Mouse (Mus musculus) forebrain, embryonic 14.5 days (tissue): ENCODE measurements around the gene Snap29. TPM values are rescaled to one million over a fixed set of nuclear protein-coding genes. Genes with fewer than 3 reads are reported as not detected.

Source experiments
- polyA plus RNA-seq: library from polyadenylated mRNA; unstranded; fragments of >200 nt; fragmentation: Nextera tagmentation; extraction: Ambion mirVana; gene quantifications from 2 replicates; pipeline ENCODE4 v1.2.1, GENCODE M21; 2014

Snap29 gene
- polyA plus RNA-seq, 1 experiment from 2014 or later, result 11.1 TPM

Other genes starting within 250 kb of the Snap29 start
- gene Ube2l3, start 203.3 kb upstream of the Snap29 start, polyA plus RNA-seq, result 317 and 319 TPM in 2 replicates
- 1.1 and 1.2 TPM in 2 replicates for gene Rimbp3, start 197.4 kb upstream of the Snap29 start, polyA plus RNA-seq
- gene Hic2, start 172.4 kb upstream of the Snap29 start, polyA plus RNA-seq, result 2.9 and 4.2 TPM in 2 replicates
- gene Tmem191c, start 129.9 kb upstream of the Snap29 start, polyA plus RNA-seq, result 6.6 and 12.4 TPM in 2 replicates
- gene Serpind1, start 74.6 kb upstream of the Snap29 start, polyA plus RNA-seq, result 1.4 and 3.1 TPM in 2 replicates
- gene Pi4ka, start 328 bp downstream of the Snap29 start, polyA plus RNA-seq, result 49.6 and 51.0 TPM in 2 replicates
- gene Crkl, start 46.0 kb downstream of the Snap29 start, polyA plus RNA-seq, result 79.4 and 107 TPM in 2 replicates
- gene Aifm3, start 83.6 kb downstream of the Snap29 start, polyA plus RNA-seq, result 7.0 and 8.5 TPM in 2 replicates
- 87.6 and 91.9 TPM in 2 replicates for gene Lztr1, start 102.7 kb downstream of the Snap29 start, polyA plus RNA-seq
- gene Thap7, start 125.2 kb downstream of the Snap29 start, polyA plus RNA-seq, result 60.9 and 61.6 TPM in 2 replicates
- 0.62 and 1.1 TPM in 2 replicates for gene Lrrc74b, start 155.3 kb downstream of the Snap29 start, polyA plus RNA-seq
- gene P2rx6, start 155.9 kb downstream of the Snap29 start, polyA plus RNA-seq, result 1.1 and 1.3 TPM in 2 replicates
- gene Slc7a4, start 177.2 kb downstream of the Snap29 start, polyA plus RNA-seq, result 23.3 and 27.1 TPM in 2 replicates
- 34.3 and 35.7 TPM in 2 replicates for gene Smpd4, start 213.4 kb downstream of the Snap29 start, polyA plus RNA-seq
- gene Ccdc74a, start 240.5 kb downstream of the Snap29 start, polyA plus RNA-seq, result 4.8 and 5.7 TPM in 2 replicates